Mouse (Mus musculus) liver, adult 2 months (tissue): ENCODE results near the gene Vldlr.

Experiments used
- CTCF ChIP-seq: fragments of 200-500 bp; IDR thresholded peaks from 2 replicates; pipeline ENCODE4 v1.5.1; 2011; ENCODE audit warnings: low read depth, low read length, control low read depth
- POLR2A ChIP-seq: fragments of 200-500 bp; IDR thresholded peaks from 2 replicates; pipeline ENCODE4 v1.6.1; 2011; ENCODE audit warnings: low read length, control low read depth; ENCODE audit not compliant: insufficient read depth; ENCODE audit errors: extremely low read depth

DNA sequence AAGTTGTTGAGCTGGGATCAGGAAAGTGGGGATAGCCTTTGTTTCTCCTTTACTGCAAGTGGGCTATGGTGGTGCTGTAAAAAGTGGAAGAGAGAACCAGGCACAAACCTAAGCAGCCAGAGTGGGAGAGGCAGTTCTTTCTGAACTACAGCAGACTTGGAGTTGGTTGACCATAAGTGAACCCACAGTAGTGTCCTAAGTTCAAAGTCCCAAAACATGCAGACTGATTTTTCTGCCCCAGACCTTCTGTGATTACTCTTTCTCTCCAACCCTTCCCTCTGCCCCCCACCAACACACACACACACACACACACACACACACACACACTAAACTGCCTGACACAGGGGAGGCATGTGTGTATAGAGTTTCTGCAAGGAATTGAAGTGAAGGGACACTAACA is 3.3 kb downstream of the Vldlr start:
- TF ChIP-seq POLR2A (no peak), CTCF (no peak)
